Mouse (Mus musculus) adrenal gland, postnatal 36 days (tissue): ENCODE results near the gene Lrrk1. TPM values are rescaled to one million over a fixed set of nuclear protein-coding genes. Genes with fewer than 3 reads are reported as not detected.

ENCODE experiments used
- DNase-seq, 2 experiments: peaks; one replicate each; pipeline ENCODE4 v3.0.0; 2021; ENCODE audit warnings: mixed read lengths in 1 of 2
- total RNA-seq, 2 experiments: library from RNA; stranded (reverse); gene quantifications; 2 replicates each; pipeline ENCODE4 v1.2.3; 2021

The Lrrk1 gene
- total RNA-seq, 2 experiments from 2014 or later = 15.3 to 15.5 TPM

DNA sequence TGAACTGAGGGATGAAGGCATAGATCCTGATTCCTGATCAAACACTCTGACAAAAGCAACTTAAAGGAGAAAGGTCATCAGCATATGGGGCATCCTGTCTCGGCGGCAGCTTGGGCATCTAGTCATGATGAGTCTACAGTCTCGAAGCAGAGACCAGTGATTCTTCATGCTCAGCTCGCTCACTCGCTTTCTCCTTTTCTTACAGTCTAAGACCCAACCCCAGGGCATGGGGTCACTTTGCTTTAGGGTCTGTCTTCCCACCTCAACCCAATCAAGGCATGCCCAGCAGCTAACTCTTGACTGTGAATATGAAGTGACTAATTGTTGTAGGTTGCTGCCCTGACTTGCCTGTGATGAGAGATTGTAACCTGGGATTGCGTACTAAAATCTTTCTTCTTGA is 163.6 kb downstream of the Lrrk1 start:
- no peak for DNase-seq

DNA sequence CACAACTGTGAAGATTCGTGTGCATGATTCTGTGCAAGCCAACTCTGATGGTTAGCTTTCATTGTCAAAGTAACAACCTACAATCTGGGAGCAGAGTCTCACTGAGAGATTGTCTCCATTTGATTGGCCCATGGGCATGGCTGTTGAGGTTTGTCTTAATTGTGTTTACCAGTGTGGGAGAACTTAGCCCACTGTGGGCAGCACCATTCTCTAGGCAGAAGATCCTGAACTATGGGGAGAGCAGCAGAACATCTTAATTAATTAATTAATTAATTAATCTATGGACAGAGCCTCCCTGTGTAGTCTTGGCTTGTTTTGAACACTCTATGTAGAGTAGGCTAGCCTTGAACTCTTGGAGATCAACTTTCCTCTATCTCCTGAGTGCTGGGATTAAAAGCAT is 164.4 kb downstream of the Lrrk1 start:
- DNase-seq = no peak

DNA sequence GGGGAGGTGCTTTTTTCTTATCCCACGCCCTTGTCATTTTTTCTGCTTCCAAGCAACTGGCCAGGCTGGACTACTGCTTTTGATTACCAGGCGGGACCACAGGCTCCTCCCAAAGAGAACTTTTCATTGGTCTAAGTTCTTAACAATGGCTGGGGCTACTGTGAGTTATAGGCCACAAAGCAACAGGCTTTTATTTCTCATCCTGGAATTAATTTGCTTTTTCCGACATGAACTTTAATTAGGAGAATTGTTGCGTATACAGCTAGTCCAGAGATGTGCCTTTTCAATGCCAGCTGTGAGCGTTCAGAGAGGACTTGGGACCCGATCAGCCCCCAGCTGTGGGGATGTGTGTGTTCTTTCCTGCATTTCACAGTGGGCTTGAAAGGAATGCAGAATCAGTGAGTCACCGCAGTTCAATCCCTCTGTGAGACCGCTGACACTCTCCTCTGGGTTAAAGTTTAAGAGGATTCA is 165.5 kb downstream of the Lrrk1 start:
- no peak for DNase-seq

- peak in 1 of 2 experiments; percentile 7 for DNase-seq
Measured at GRCm38 (mm10) chr7:66219794-66220227, 168.3 kb downstream of the Lrrk1 start.

DNA sequence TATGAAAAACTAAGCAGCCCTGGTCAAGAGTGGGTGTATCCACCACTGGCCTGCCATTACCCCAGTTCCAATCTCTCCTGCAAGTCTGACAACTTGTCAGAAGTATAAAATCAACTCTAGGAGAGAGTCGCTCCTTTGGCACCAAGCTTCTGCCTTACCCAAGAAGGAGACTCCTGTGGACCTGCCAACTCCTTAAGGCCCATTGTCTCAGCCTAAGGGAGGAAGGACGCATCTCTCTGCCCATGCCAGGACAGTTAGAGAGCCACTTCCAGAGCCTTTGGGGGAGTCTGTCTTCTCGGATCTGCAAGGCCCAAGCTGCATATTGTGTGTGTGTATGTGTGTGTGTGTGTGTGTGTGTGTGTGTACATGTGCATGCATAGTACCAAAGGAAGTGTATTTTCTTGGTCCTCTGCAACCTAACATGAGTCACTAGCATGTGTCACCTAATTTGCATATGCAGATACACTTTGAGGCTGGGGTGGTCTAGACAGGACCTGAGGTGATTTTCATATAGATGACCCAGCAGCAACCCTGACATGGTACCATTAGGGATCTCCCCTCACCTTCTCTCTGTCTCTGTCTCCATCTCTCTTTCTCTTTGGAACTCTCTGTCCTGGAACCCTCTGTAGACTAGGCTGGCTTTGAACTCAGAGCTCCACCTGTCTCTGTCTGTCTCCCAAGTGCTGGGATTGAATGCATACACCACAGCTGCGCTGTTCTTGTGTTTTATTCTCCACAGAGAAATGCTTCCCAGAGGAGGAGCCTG is 168.9 kb downstream of the Lrrk1 start:
- no peak for DNase-seq

GRCm38 (mm10) chr7:66218193-66219014 is 169.7 kb downstream of the Lrrk1 start:
- DNase-seq = peak in 1 of 2 experiments; percentile 37

- DNase-seq = no peak
Measured at GRCm38 (mm10) chr7:66217531-66218094, 170.5 kb downstream of the Lrrk1 start.

- no peak for DNase-seq
Measured at GRCm38 (mm10) chr7:66217011-66217410, 171.1 kb downstream of the Lrrk1 start.

- no peak for DNase-seq
Measured at GRCm38 (mm10) chr7:66215911-66216310, 172.2 kb downstream of the Lrrk1 start.

GRCm38 (mm10) chr7:66214477-66214876 is 173.7 kb downstream of the Lrrk1 start:
- no peak for DNase-seq

DNA sequence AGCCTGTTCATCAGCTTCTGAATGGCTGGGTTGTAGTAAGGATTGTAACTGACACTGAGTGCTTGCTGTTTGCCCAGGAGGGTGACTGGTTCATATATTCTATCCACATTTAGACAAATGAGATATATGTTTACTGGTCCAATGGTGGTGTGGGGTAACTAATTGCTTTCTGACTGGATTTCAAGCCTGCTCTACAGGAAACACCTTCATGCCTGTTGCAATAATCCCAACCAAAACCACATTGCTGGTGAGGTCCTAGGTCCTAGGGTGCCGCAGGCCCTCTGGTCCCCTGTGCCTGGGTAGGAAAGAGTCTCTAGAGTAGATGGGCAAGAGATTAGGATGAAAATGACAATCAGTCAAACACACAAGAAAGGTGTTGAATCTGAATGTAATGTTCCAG is 175.3 kb downstream of the Lrrk1 start:
- DNase-seq = no peak

DNA sequence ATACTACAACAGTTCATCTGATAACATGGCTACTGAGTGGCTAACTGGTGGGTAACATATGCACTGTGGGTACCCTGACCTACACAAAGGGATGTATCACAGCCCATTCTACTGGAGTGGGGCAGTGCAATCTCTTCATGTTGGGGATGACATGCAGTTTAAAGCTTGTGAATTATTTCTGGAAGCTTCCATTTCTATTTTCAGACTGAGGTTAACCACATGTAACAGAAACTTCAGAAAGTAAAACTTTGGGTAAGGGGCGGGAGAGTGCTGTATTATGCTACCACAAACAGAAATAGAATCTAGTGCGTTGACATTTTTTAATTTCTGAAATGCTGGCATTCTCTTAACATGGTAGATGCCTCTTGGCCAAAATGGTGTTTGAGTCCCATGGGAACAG is 178.2 kb downstream of the Lrrk1 start:
- DNase-seq = no peak

- no peak for DNase-seq
Measured at GRCm38 (mm10) chr7:66201657-66202056, 186.5 kb downstream of the Lrrk1 start.

DNA sequence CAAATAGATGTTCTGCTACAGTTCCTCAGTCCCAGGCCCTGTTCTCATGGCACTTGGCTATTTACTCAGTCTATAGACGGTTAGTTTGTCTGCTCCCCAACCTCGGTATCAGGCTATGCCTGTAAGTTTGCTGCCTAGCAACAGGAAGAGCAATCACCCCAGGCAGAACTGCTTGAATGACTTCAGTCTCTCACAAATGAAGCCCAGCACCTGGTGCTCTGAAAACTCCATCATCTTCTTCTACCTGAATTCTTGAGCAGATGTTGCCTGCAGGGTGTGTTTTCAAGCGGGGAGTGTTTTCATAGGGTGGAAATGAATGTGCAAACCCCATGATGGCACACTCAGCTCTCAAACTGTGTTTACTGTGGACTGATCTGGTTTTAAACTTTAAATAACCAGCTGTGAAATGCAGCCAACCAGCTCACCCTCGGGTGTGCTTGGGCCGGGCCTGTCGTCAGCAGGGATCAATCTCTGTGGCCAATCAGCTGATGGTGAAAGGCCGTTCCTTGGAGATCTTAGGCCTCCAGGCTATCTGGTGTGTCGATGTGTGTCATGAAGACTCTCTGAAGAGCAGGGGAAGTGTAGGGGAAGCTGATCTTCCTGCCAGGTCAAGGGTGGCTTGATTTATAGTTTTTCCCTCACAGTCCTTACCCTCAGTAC is 187.2 kb downstream of the Lrrk1 start:
- DNase-seq = no peak

DNA sequence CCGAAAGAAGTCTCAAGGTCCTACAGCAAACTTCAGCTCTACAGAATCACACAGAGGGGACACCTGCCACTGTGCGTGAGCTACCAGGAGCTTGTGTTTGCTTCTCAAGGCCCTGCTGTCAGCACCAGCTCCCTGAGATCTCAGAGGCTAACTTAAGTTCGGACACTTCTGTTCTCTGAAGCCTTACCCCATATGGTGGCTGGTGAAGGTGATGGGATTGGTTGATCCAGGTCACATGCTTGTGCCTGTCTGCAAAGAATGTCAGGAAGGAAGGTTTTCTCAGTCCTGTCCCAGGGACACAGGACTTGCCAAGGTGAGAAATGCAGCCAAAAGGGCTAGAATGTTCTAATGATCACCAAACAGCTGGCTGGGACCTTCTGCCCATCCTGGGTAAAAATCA is 187.8 kb downstream of the Lrrk1 start:
- no peak for DNase-seq

DNA sequence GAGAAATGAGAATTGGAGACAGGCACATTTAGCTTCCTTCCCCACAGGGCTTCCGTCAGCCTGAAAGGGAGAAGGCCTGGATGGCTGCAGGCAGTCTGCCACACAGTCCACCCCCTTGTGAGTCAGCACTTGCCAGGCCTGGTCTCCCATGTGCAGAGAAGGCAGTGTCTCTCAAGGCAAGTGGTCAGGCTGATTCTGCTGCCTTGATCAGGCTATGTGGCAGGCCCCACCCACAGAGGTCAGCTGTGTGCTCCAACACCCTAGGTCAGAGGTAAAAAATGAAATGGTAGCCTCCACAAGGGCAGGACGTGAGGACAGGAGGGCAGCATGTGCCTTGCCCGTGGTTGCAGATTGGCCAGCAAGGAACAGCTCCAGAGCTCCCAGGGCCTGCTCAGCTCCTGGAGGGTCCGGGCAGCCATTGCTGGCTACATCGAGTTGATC is 188.7 kb downstream of the Lrrk1 start:
- peak; percentile 66 to 77 for DNase-seq

DNA sequence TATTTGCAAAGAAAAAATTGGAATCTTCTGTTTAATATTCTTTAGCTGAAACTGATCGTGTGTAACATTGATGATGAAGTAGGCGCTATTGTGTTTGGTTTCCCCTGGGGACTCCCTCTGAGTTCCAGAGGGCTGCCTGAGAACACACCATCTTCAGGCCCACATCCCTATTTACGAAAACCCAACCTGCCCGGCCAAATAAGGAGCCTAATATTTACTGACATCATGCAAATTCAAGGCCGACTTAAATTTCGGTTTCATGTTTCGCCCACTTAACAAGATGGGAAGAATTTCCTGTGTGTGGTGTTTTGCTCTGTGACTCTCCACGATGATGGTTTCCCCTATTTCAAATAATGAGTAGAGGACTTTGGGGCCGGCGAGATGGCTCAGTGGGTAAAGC is 189.7 kb downstream of the Lrrk1 start:
- no peak for DNase-seq

DNA sequence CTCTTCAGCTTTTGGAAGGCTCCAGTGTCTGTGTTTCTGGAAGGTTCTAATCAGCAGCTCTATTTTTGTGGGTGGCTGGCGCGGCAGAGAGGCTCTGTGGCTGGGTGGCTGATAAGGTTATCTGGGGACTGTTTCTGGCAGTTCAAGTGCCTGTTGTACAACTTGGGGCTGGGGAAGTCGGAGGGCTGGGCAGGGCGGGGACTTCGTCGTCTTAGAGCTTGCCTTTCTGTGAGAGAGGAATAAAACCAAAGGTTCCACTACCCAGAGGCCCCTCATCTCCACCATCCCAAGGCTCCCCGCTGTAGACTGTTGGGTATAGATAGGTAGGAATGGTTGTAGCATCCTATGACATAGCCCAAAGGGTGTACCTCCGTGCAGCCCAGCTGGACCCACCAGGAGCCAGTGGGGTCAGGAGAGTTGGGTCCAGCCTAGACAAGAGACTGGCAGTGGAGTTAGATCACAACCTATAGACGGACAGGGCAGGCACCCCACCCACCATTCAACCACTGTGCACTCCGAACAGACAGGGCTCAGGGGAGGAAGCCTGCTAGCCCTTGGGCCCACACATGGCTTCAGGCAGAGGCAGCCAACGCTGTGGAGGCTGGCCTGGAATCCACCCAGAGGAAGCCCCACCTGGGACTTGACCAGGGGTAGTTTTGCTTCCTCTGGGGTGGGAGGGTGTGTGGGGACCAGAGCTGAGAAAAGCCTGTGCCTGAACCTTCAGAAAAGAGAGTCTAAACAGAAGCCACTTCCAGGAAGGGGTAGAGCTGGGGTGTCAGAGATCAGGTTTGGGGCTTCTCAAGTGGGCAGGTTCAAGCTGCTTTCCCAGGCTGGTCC is 191.3 kb downstream of the Lrrk1 start:
- DNase-seq = no peak

GRCm38 (mm10) chr7:66195881-66196280 is 192.3 kb downstream of the Lrrk1 start:
- no peak for DNase-seq

DNA sequence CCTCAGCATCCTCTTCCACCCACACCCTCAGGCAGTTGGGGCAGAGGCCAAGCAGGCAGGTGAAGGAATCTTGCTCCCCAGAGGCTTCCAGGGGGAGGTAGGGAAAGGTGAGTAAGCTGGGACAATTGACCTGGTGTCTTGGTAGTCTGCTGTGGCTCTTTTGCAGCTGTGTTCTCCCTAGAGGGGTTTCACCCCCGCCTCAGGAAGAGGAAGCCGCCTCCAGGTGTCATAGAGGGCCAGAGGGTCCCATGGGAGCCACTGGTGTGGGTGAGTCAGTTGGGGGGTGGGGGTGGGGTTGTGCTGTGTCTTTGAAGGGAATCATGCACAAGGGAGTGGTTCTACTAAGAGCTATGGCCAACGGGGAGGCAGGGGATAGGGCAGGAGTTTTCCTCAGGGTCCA is 193.6 kb downstream of the Lrrk1 start:
- DNase-seq = no peak

GRCm38 (mm10) chr7:66190385-66190784 is 197.8 kb downstream of the Lrrk1 start:
- DNase-seq = peak in 1 of 2 experiments; percentile 19
